Mouse (Mus musculus): ENCODE data around the gene Calml3. TPM values are rescaled to one million over a fixed set of nuclear protein-coding genes. Genes with fewer than 3 reads are reported as not detected.

Gene Calml3
- total RNA-seq, 2 experiments from 2014 or later, result not detected

GRCm38 (mm10) chr13:3787644-3788043 lies 16.5 kb downstream of the Calml3 start:
- DNase-seq (ENCODE audit: extremely low spot score in 1 of 2, low spot score in 2 of 2), result no peak
- intact Hi-C loops (cut with DNase I), result no loop called here

GRCm38 (mm10) chr13:3787102-3787501 lies 17.0 kb downstream of the Calml3 start:
- intact Hi-C loops (cut with DNase I), result no loop called here

GRCm38 (mm10) chr13:3783621-3784020 lies 20.5 kb downstream of the Calml3 start:
- no peak for DNase-seq (ENCODE audit: extremely low spot score in 1 of 2, low spot score in 2 of 2)
- intact Hi-C loops (cut with DNase I), result no loop called here

More at GRCm38 (mm10) chr13:3787102-3787501, 17.0 kb downstream of the Calml3 start:
- DNase-seq (ENCODE audit: extremely low spot score in 1 of 2, low spot score in 2 of 2), result no peak

GRCm38 (mm10) chr13:3782499-3782898 lies 21.6 kb downstream of the Calml3 start:
- intact Hi-C loops (cut with DNase I), result no loop called here
- DNase-seq (ENCODE audit: extremely low spot score in 1 of 2, low spot score in 2 of 2), result no peak

- no peak for DNase-seq (ENCODE audit: extremely low spot score in 1 of 2, low spot score in 2 of 2)
- intact Hi-C loops (cut with DNase I), result no loop called here
These were observed 24.4 kb downstream of the Calml3 start for GRCm38 (mm10) chr13:3779575-3780226.

GRCm38 (mm10) chr13:3778591-3779364 lies 25.3 kb downstream of the Calml3 start:
- intact Hi-C loops (cut with DNase I), result no loop called here
- DNase-seq (ENCODE audit: extremely low spot score in 1 of 2, low spot score in 2 of 2), result no peak

- DNase-seq (ENCODE audit: extremely low spot score in 1 of 2, low spot score in 2 of 2), result no peak
- intact Hi-C loops (cut with DNase I), result no loop called here
These were observed 26.8 kb downstream of the Calml3 start for GRCm38 (mm10) chr13:3777216-3777912.

DNA sequence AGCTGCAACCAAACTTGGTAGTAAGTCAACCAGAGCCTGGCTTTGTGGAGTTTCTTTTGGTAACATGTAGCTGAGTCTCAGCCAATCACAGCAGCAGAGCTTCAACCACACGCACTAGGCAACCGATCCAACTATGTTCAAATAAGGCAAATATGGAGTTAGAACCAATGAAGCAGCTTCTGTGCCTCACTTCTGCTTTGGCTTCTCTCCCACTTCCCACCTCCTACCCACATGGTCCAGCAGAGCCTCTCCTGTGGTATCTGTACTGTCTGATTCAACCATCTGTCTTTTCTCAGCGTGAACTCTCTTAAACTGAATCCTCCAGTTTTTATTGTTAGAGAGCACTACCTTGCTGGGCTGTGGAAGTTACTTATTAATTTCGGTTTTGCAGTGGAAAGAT lies 27.7 kb downstream of the Calml3 start:
- intact Hi-C loops (cut with DNase I), result no loop called here
- peak; percentile 37 to 56 for DNase-seq (ENCODE audit: extremely low spot score in 1 of 2, low spot score in 2 of 2)

DNA sequence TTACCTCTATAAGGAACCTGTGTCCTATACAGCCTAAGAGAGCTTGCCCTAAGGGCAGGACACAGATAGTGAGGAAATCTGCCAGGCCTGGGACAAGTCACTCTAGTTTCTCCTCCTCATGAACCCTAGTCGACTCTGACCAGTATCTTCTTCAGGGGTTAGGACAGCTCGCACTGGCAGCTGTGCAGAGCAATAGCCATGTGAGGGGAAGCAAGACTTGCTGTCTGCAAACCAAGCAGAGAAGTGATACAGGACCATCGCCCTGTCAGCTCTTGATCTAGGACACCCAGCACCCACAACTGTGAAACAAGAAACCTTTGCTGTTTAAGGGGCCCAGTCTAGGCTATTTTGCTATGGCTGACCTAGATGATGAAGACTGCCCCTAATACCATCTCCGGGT lies 29.1 kb downstream of the Calml3 start:
- DNase-seq (ENCODE audit: extremely low spot score in 1 of 2, low spot score in 2 of 2), result no peak
- intact Hi-C loops (cut with DNase I), result no loop called here

GRCm38 (mm10) chr13:3774280-3774679 lies 29.8 kb downstream of the Calml3 start:
- intact Hi-C loops (cut with DNase I), result no loop called here
- DNase-seq (ENCODE audit: extremely low spot score in 1 of 2, low spot score in 2 of 2), result no peak

GRCm38 (mm10) chr13:3773149-3773688 lies 30.9 kb downstream of the Calml3 start:
- intact Hi-C loops (cut with DNase I), result no loop called here
- no peak for DNase-seq (ENCODE audit: extremely low spot score in 1 of 2, low spot score in 2 of 2)

DNA sequence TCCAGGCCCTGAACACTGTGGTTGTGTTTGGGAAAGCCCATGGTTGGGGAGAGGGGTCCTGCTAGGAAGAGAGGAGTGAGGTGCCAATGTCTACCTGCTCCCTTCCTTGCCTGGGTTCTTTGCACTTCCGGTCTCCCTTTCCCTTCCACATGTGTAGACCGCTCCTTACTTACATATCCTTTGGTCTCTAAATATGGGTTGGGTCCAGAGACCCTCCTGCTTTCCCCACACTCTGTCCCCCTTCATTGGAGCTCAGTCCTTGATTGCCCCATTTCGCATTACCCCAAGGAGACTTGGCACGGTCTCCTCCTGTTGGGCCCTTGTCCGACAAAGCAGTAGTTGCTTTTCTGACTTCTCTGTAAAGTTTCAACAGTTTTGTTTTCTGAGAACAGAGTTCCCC lies 32.9 kb downstream of the Calml3 start:
- intact Hi-C loops (cut with DNase I), result no loop called here
- DNase-seq (ENCODE audit: extremely low spot score in 1 of 2, low spot score in 2 of 2), result no peak

DNA sequence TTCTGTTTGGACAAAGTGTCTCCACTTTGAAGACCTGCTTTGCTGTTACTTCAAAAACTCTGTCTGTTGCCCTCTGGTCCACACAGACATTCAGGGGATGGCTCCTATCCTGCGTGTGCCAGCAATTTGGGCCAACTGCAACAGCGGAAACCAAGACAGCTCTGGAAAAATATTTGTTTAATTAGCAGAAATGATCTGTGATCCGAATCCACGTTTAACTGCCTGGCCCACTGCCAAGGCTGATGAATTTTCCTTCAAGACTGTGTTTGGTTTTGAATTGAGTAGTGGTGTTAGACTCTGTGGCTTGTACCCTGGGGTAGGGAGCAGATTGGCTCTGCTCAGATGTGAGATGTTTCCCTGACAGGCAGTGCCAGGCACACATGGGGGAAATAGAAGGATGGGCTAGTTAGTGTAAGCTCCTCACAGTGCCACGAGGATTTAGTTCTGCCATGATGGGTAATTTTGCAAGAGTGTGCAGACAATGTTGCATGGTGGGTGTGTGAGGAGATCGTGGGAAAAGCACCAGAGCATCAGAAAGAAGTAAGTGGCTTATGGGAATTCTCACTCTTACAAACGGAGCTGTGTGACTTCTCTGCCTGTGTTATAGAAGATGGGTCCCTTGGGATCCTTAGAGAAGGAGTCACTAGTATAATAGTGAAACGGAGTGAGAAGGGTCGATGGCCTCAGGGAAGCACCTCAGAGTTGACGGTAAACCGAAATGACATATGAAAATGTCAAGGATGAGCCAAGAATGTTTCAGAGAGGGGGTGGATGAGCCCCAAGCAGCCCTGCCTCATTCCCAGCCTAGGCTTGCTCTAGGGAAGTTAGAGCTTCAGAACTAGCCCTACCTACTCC lies 33.7 kb downstream of the Calml3 start:
- DNase-seq (ENCODE audit: extremely low spot score in 1 of 2, low spot score in 2 of 2), result peak; percentile 16 to 73
- intact Hi-C loops (cut with DNase I), result no loop called here

DNA sequence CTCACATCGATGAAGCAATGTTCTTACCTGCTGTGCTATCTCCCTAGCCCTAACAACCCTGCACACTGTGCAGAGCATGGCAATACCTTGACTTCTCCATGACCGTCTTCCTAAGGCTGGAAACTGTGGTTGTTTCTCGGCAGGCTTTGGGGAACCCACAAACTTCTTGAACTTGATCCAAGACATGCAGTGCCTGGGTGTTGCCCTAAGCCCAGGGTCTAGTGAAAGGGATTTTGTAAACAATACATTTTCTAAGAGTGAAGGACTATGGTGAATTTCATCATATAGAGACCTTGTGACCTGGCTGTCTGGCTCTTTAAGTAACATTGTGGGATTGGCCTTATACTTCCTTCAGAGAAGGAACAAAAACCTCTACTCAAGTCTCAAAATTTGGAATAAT lies 34.6 kb downstream of the Calml3 start:
- no peak for DNase-seq (ENCODE audit: extremely low spot score in 1 of 2, low spot score in 2 of 2)
- intact Hi-C loops (cut with DNase I), result no loop called here

GRCm38 (mm10) chr13:3768621-3769020 lies 35.5 kb downstream of the Calml3 start:
- DNase-seq (ENCODE audit: extremely low spot score in 1 of 2, low spot score in 2 of 2), result peak in 1 of 2 experiments; percentile 74
- intact Hi-C loops (cut with DNase I), result no loop called here

DNA sequence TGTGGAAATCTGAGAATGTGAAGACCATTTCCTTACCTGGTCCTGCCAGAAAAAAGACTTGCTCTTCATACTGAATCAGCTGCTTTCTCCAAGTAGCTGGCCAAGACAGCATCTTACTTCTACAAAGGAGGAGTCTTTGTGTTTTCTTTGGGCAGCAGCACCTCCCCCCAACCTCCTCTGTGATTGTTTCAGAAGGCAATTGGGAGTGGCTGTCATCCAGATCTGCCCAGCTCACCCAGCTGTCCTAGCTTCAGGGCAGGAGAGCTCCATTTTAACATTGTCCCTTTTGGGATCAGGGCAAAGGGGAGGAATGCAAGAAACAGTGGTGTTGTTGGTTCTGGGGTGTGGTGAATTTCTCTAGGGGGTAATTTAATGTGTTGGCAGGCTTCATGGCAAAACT lies 37.0 kb downstream of the Calml3 start:
- intact Hi-C loops (cut with DNase I), result no loop called here
- DNase-seq (ENCODE audit: extremely low spot score in 1 of 2, low spot score in 2 of 2), result no peak

DNA sequence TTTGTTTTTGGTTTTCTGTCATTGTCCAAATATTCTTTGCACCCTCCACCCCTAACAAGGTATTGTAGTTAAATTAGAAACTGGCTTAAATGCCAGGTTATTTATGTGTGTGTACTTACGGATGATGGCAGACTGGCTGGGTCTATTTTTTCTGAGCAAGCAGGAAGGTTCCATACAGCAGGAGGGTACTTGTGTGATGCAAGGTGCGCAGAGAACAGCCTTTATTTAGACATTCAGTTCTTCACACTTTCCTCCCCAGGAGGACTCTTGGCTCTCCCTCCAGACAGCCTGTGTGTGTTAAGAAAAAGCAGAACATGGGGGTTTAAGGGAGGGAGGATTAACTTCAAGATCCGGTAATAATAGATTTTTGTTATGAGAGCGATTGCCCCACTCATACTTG lies 38.3 kb downstream of the Calml3 start:
- no peak for DNase-seq (ENCODE audit: extremely low spot score in 1 of 2, low spot score in 2 of 2)
- intact Hi-C loops (cut with DNase I), result no loop called here

GRCm38 (mm10) chr13:3761131-3761530 lies 43.0 kb downstream of the Calml3 start:
- intact Hi-C loops (cut with DNase I), result no loop called here
- no peak for DNase-seq (ENCODE audit: extremely low spot score in 1 of 2, low spot score in 2 of 2)

- no peak for DNase-seq (ENCODE audit: extremely low spot score in 1 of 2, low spot score in 2 of 2)
- intact Hi-C loops (cut with DNase I), result no loop called here
These were observed 45.8 kb downstream of the Calml3 start for GRCm38 (mm10) chr13:3758347-3758746.

Measured in left cerebral cortex, postnatal 10 days (tissue).